Mouse (Mus musculus) thymus, adult 2 months (tissue): ENCODE measurements at regions not wholly inside any gene's neighbourhood (a gene's known extent, or its start where the extent isn't known, plus 50 kb on each side); places are given as distances from the start of the nearest gene placed in this dataset.

Experiments used
- CTCF ChIP-seq: fragments of 200-500 bp; IDR thresholded peaks from 2 replicates; pipeline ENCODE4 v1.5.1; 2012; ENCODE audit warnings: mild to moderate bottlenecking, control low read depth, low read length, moderate library complexity, borderline replicate concordance; ENCODE audit not compliant: control insufficient read depth, poor library complexity, insufficient read depth; ENCODE audit errors: extremely low read depth
- POLR2A ChIP-seq: fragments of 200-500 bp; IDR thresholded peaks from 2 replicates; pipeline ENCODE4 v1.6.1; 2012; ENCODE audit warnings: mild to moderate bottlenecking, low read length, control low read depth, moderate library complexity; ENCODE audit not compliant: control insufficient read depth, poor library complexity, insufficient read depth; ENCODE audit errors: extremely low read depth

GRCm38 (mm10) chr1:57615155-57615554 is 158.8 kb upstream of the Spats2l start:
- no peak for TF ChIP-seq CTCF
- no peak for TF ChIP-seq POLR2A
